Mouse (Mus musculus) embryonic fibroblast, embryonic 13.5 days (primary cell): ENCODE measurements around the gene Atpif1. TPM values are rescaled to one million over a fixed set of nuclear protein-coding genes. Genes with fewer than 3 reads are reported as not detected.

ENCODE experiments used
- H3K27ac ChIP-seq: 2 replicates; pipeline ENCODE4 v1.5.1; 2012; ENCODE audit warnings: low read length, control low read depth, inconsistent platforms; ENCODE audit not compliant: insufficient read depth
- H3K4me1 ChIP-seq: 2 replicates; pipeline ENCODE4 v1.6.1; 2011; ENCODE audit warnings: low read length; ENCODE audit not compliant: control insufficient read depth, insufficient read depth
- H3K4me3 ChIP-seq: 2 replicates; pipeline ENCODE4 v1.5.1; 2011; ENCODE audit warnings: mild to moderate bottlenecking, control low read depth, low read length; ENCODE audit not compliant: insufficient read depth
- CTCF ChIP-seq: IDR thresholded peaks from 2 replicates; pipeline ENCODE4 v1.5.1; 2011; ENCODE audit warnings: mild to moderate bottlenecking, control low read depth, low read length, moderate library complexity, borderline replicate concordance; ENCODE audit not compliant: insufficient read depth
- POLR2A ChIP-seq: IDR thresholded peaks from 2 replicates; pipeline ENCODE4 v1.6.1; 2011; ENCODE audit warnings: low read depth, mild to moderate bottlenecking, control low read depth, low read length, moderate library complexity
- polyA plus RNA-seq: library from polyadenylated mRNA; stranded (reverse); fragments of >200 nt; gene quantifications from 2 replicates; pipeline ENCODE4 v1.2.4, GENCODE M21; 2011; ENCODE audit warnings: low read depth; ENCODE audit not compliant: missing spikeins, insufficient read length

The Atpif1 gene
- polyA plus RNA-seq, 1 experiment = 397 TPM

- no peak; the same call in 1 of the 2 replicates for TF ChIP-seq POLR2A
- Histone ChIP-seq H3K27ac (no peak overlapping the region), H3K4me1 (peaks cover 5% of the 10 kb centered on the region; the same call in 1 of the 2 replicates), H3K4me3 (no peak overlapping the region)
These were observed 5.4 kb downstream of the Atpif1 start for GRCm38 (mm10) chr4:132527917-132528522.

DNA sequence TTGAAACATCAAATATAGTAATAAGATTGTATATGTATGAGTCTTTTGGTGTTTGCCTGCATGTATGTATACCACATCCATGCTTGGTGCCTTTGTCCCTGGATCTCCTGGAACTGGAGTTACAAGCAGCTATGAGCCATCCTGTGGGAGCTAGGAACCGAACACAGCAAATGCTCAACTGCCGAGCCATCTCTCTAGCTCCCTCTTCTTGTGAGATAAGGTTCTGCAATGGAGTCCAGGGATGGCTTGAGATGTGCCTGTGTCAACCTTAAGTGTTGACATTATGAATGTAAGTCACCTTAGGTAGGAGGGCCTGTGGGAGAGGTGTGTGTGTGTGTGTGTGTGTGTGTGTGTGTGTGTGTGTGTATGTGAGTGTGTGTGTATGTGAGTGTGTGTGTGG lies 6.8 kb downstream of the Atpif1 start:
- TF ChIP-seq CTCF (no peak), POLR2A (no peak)
- H3K27ac ChIP-seq = no peak overlapping the region

GRCm38 (mm10) chr4:132524808-132525207 lies 8.7 kb downstream of the Atpif1 start:
- H3K4me3 ChIP-seq = no peak overlapping the region
- TF ChIP-seq CTCF = no peak
- TF ChIP-seq POLR2A = no peak
- peak overlapping the region; percentile 28 for H3K27ac ChIP-seq
- 0 out of 2 replicates have a peak, but pooled peaks cover 5% of the 10 kb centered on the region for H3K4me1 ChIP-seq

More for the DNA sequence above, 6.8 kb downstream of the Atpif1 start:
- H3K4me1 ChIP-seq = peaks cover 5% of the 10 kb centered on the region; the same call in 1 of the 2 replicates
- H3K4me3 ChIP-seq = no peak overlapping the region

DNA sequence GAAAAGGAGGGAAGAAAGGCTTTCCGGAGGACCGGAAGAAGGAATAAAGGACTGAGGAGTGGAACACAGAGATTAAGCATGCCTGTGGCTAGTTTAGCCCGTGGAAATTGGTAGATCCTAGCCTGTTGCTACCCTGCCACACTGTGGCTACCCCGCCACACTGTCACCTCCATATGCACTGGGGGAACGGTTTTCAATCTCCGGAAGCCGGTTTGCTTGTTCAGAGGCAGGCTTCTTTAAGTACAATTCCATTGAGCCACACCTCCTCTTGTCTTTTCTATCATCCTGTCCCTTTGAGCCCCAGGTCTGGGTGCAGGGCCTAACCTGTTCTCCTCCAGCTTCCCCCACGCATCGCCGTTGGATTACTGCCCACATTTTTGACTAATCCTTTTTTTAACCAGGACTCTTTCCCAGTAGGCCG lies 9.1 kb downstream of the Atpif1 start:
- TF ChIP-seq CTCF (no peak), POLR2A (no peak)
- 0 out of 2 replicates have a peak, but pooled peaks cover 5% of the 10 kb centered on the region for H3K4me1 ChIP-seq
- H3K27ac ChIP-seq = peak overlapping the region; percentile 28
- no peak overlapping the region for H3K4me3 ChIP-seq

- Histone ChIP-seq H3K27ac (no peak overlapping the region), H3K4me1 (no peaks in the 10 kb centered on the region), H3K4me3 (no peak overlapping the region)
- no peak for TF ChIP-seq CTCF
- no peak for TF ChIP-seq POLR2A
These were observed 14.3 kb downstream of the Atpif1 start for GRCm38 (mm10) chr4:132519188-132519587.

DNA sequence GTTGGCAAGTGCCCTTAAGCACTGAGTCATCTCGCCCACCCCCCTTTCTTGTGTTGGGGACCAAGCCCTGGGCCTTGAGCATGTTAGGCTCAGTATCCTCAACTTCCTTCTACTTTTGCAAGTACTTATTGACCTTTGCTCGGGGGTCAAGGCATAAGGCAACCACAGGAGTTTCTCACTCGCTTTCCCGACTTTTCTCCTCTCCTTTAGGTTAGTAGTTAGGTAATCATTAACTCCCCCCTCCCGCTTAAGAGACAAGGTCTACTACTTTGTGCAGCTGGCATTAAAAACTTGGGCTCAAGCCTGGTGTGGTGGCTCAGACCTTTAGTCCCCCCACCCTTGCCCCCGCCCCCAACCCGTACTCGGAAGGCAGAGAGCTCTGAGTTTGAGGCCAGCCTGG lies 15.4 kb downstream of the Atpif1 start:
- TF ChIP-seq CTCF = no peak
- TF ChIP-seq POLR2A = no peak
- H3K4me3 ChIP-seq = no peak overlapping the region
- H3K4me1 ChIP-seq = 0 out of 2 replicates have a peak, but pooled peaks cover 2% of the 10 kb centered on the region
- no peak overlapping the region for H3K27ac ChIP-seq

DNA sequence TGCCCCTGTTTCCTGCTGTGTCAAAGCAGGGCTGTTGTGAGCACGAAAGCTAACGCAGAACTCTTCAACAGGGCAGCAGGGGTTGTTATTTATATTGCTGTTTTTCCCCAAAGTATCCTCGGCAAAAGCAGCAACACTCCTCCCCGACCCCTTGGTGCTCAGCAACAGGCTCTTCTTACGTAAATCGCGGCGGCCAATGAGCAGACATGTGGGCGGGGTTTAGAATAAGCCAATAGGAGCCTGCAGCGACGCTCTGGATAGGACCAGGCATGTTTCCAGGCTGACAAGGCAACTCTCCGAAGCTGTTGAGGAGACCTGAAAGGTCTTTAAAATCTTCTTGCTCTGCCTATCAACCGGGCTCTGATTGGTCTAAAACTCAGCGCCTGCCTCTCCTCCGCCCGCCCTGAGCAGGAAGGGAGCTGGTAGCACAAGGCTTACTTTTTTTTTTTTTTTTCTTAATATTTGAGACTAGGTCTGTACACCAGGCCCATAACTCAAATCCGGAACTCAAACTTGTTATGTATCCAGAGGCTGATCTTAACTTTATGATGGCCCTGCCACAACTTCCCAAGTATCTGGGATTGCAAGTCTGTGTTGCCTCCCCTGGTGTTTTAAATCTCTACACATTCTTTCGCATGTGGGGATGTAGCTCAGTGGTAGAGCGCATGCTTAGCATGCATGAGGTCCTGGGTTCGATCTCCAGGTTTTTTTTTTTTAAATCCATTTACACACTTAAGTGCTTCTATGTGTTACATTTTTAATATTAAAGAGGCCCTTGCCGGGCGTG lies 17.9 kb downstream of the Atpif1 start:
- Histone ChIP-seq H3K4me1 (0 out of 2 replicates have a peak, but pooled peaks cover 2% of the 10 kb centered on the region), H3K27ac (peak overlapping the region; percentile 100), H3K4me3 (peak overlapping the region; percentile 41)
- TF ChIP-seq CTCF = no peak
- peak; percentile 92 for TF ChIP-seq POLR2A

- H3K4me1 ChIP-seq = 0 out of 2 replicates have a peak, but pooled peaks cover 2% of the 10 kb centered on the region
- H3K4me3 ChIP-seq = peak overlapping the region; percentile 43
- H3K27ac ChIP-seq = peak overlapping the region; percentile 100
- TF ChIP-seq CTCF (0 out of 2 replicates have a peak, but pooled peaks have one; percentile 37), POLR2A (peak; percentile 56; the same call in 1 of the 2 replicates)
These were observed 18.8 kb downstream of the Atpif1 start for GRCm38 (mm10) chr4:132514555-132515135.

GRCm38 (mm10) chr4:132513395-132514273 lies 19.8 kb downstream of the Atpif1 start:
- TF ChIP-seq CTCF = no peak
- peak; percentile 79 for TF ChIP-seq POLR2A
- Histone ChIP-seq H3K27ac (peak overlapping the region; percentile 100), H3K4me3 (no peak overlapping the region), H3K4me1 (0 out of 2 replicates have a peak, but pooled peaks cover 2% of the 10 kb centered on the region)
